Comparison of ENCODE assay signal across 28 mouse cellular contexts in the genomic region with DNA sequence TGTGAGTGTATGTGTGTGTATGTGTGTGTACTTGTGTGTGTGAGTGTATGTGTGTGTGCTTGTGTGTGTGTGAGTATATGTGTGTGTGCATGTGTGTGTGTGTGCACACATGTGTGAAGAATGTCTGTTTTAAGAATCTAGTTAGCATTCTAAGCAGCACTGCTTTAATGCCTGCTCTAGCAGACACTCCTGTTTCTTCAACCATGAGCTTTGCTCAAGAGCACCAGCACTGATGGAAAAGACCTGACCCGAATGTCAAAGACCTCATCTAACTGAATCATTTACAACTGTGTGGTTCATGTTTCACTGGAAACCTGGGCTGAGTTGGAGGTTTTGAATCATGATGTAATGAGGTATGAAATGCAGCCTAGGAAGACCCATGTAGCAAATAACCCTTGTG.
DNase-seq lines count a peak whose midpoint lies in the region; ATAC-seq and TF ChIP-seq lines count a peak whose summit lies in the region.
"Had no signal": no experiment of that assay in that cellular context is flagged by ENCODE, and none has a peak within 500 bp of the region (broad histone marks: within the 10 kb centered on the region; RNA-seq: fewer than 3 reads in every experiment).

No protein-coding gene starts in this region.

- WGBS in forebrain, embryonic 11.5 days: 75% methylated on average over 1 of the region's 1 CpGs
- WGBS in forebrain, embryonic 15.5 days: 68% methylated on average over 1 of the region's 1 CpGs
- WGBS in kidney, adult 2 months: 28% methylated on average over 1 of the region's 1 CpGs
- WGBS in kidney, embryonic 15.5 days: 68% methylated on average over 1 of the region's 1 CpGs
- WGBS in midbrain, embryonic 14.5 days: 78% methylated on average over 1 of the region's 1 CpGs
- WGBS in midbrain, embryonic 13.5 days: 76% methylated on average over 1 of the region's 1 CpGs

- H3K27me3 ChIP-seq in forebrain, embryonic 11.5 days (ENCODE audit: control insufficient read depth, insufficient read depth, low read length): no peaks in the 10 kb centered on the region
- H3K27me3 ChIP-seq in forebrain, embryonic 15.5 days: no peaks in the 10 kb centered on the region
- H3K27me3 ChIP-seq in kidney, adult 2 months (replicated peaks; ENCODE audit: control insufficient read depth, insufficient read depth, low read length): no peaks in the 10 kb centered on the region
- no peaks in the 10 kb centered on the region for H3K27me3 ChIP-seq in kidney, embryonic 15.5 days
- no peaks in the 10 kb centered on the region for H3K27me3 ChIP-seq in midbrain, embryonic 14.5 days (ENCODE audit: control insufficient read depth, insufficient read depth, low read length)
- H3K27me3 ChIP-seq in midbrain, embryonic 13.5 days: no peaks in the 10 kb centered on the region
- H3K27me3 ChIP-seq: CH12.LX; embryonic facial prominence, embryonic 12.5 days; heart, embryonic 13.5 days; hindbrain, embryonic 15.5 days; limb, embryonic 15.5 days; liver, embryonic 13.5 days had no signal

- H3K4me2 ChIP-seq in forebrain, embryonic 11.5 days (ENCODE audit: low read depth, low read length, severe bottlenecking): no peak overlapping the region
- H3K4me2 ChIP-seq in forebrain, embryonic 15.5 days (replicated peaks): no peak overlapping the region
- H3K4me2 ChIP-seq in kidney, embryonic 15.5 days: no peak overlapping the region
- no peak overlapping the region for H3K4me2 ChIP-seq in midbrain, embryonic 14.5 days (ENCODE audit: low read length)
- no peak overlapping the region for H3K4me2 ChIP-seq in midbrain, embryonic 13.5 days (replicated peaks)
- H3K4me2 ChIP-seq: embryonic facial prominence, embryonic 12.5 days; heart, embryonic 13.5 days; hindbrain, embryonic 15.5 days; limb, embryonic 15.5 days; liver, embryonic 13.5 days had no signal

- peak; percentile 44; the same call in 1 of the 2 replicates for ATAC-seq in forebrain, embryonic 11.5 days (replicated peaks; ENCODE audit: low FRiP score)
- ATAC-seq in forebrain, embryonic 15.5 days (replicated peaks): no peak
- no peak for ATAC-seq in kidney, embryonic 15.5 days (replicated peaks; ENCODE audit: low FRiP score)
- no peak; the same call in 1 of the 2 replicates for ATAC-seq in midbrain, embryonic 14.5 days (ENCODE audit: low FRiP score, low TSS enrichment)
- no peak for ATAC-seq in midbrain, embryonic 13.5 days
- ATAC-seq in cerebellum, adult (ENCODE audit: insufficient number of reproducible peaks, low FRiP score, low TSS enrichment): no peak
- ATAC-seq: lung, postnatal 0 days had no signal

- TF ChIP-seq POLR2A in kidney, adult 2 months (IDR thresholded peaks at IDR 0.05; ENCODE audit: low read depth, low read length): no peak

- no peak overlapping the region for H3K4me3 ChIP-seq in forebrain, embryonic 11.5 days (ENCODE audit: low read depth, low read length)
- H3K4me3 ChIP-seq in forebrain, embryonic 15.5 days: no peak overlapping the region
- no peak overlapping the region for H3K4me3 ChIP-seq in kidney, adult 2 months (ENCODE audit: insufficient read depth, low read depth, low read length)
- no peak overlapping the region for H3K4me3 ChIP-seq in kidney, embryonic 15.5 days (replicated peaks)
- no peak overlapping the region for H3K4me3 ChIP-seq in midbrain, embryonic 14.5 days (replicated peaks; ENCODE audit: low read depth, low read length)
- no peak overlapping the region for H3K4me3 ChIP-seq in midbrain, embryonic 13.5 days (replicated peaks)
- H3K4me3 ChIP-seq: embryonic facial prominence, embryonic 12.5 days; heart, adult 2 months; heart, embryonic 13.5 days; hindbrain, embryonic 15.5 days; layer of hippocampus, adult 2 months; limb, embryonic 15.5 days; liver, embryonic 13.5 days had no signal

- H3K9ac ChIP-seq in forebrain, embryonic 11.5 days (ENCODE audit: low read length): no peak overlapping the region
- H3K9ac ChIP-seq in forebrain, embryonic 15.5 days (replicated peaks): no peak overlapping the region
- no peak overlapping the region for H3K9ac ChIP-seq in kidney, embryonic 15.5 days
- H3K9ac ChIP-seq in midbrain, embryonic 14.5 days (replicated peaks; ENCODE audit: low read length): no peak overlapping the region
- no peak overlapping the region for H3K9ac ChIP-seq in midbrain, embryonic 13.5 days (replicated peaks)
- H3K9ac ChIP-seq: embryonic facial prominence, embryonic 12.5 days; heart, embryonic 13.5 days; hindbrain, embryonic 15.5 days; limb, embryonic 15.5 days; liver, embryonic 13.5 days had no signal

- TF ChIP-seq CTCF in kidney, adult 2 months (conservative IDR thresholded peaks at IDR 0.05; ENCODE audit: insufficient read depth, insufficient read length, low read depth, low read length): no peak

- no peaks in the 10 kb centered on the region for H3K4me1 ChIP-seq in forebrain, embryonic 11.5 days (replicated peaks; ENCODE audit: control insufficient read depth, insufficient read depth, low read length)
- peaks cover 4% of the 10 kb centered on the region; the same call in 1 of the 2 replicates for H3K4me1 ChIP-seq in forebrain, embryonic 15.5 days
- no peaks in the 10 kb centered on the region; the same call in 1 of the 2 replicates for H3K4me1 ChIP-seq in kidney, adult 2 months (ENCODE audit: control insufficient read depth, insufficient read depth, low read length)
- H3K4me1 ChIP-seq in kidney, embryonic 15.5 days: no peaks in the 10 kb centered on the region
- H3K4me1 ChIP-seq in midbrain, embryonic 14.5 days (ENCODE audit: control insufficient read depth, insufficient read depth, low read length): no peaks in the 10 kb centered on the region
- peaks cover 3% of the 10 kb centered on the region; the same call in 1 of the 2 replicates for H3K4me1 ChIP-seq in midbrain, embryonic 13.5 days (replicated peaks)
- H3K4me1 ChIP-seq: embryonic facial prominence, embryonic 12.5 days; heart, embryonic 13.5 days; limb, embryonic 15.5 days; liver, embryonic 13.5 days had no signal

- no peaks in the 10 kb centered on the region for H3K36me3 ChIP-seq in forebrain, embryonic 11.5 days (ENCODE audit: control insufficient read depth, insufficient read depth, low read length)
- no peaks in the 10 kb centered on the region for H3K36me3 ChIP-seq in forebrain, embryonic 15.5 days
- no peaks in the 10 kb centered on the region for H3K36me3 ChIP-seq in kidney, adult 2 months (ENCODE audit: control insufficient read depth, insufficient read depth, low read length)
- H3K36me3 ChIP-seq in kidney, embryonic 15.5 days: no peaks in the 10 kb centered on the region
- no peaks in the 10 kb centered on the region for H3K36me3 ChIP-seq in midbrain, embryonic 14.5 days (ENCODE audit: control insufficient read depth, insufficient read depth, low read length)
- H3K36me3 ChIP-seq in midbrain, embryonic 13.5 days: no peaks in the 10 kb centered on the region
- H3K36me3 ChIP-seq: embryonic facial prominence, embryonic 12.5 days; heart, embryonic 13.5 days; hindbrain, embryonic 15.5 days; limb, embryonic 15.5 days; liver, embryonic 13.5 days had no signal

- no peak overlapping the region for H3K27ac ChIP-seq in forebrain, embryonic 11.5 days (ENCODE audit: low read depth, low read length)
- H3K27ac ChIP-seq in forebrain, embryonic 15.5 days (replicated peaks): no peak overlapping the region
- no peak overlapping the region for H3K27ac ChIP-seq in kidney, adult 2 months (ENCODE audit: insufficient read depth, low read depth, low read length)
- no peak overlapping the region for H3K27ac ChIP-seq in kidney, embryonic 15.5 days
- H3K27ac ChIP-seq in midbrain, embryonic 14.5 days (replicated peaks; ENCODE audit: low read depth, low read length): no peak overlapping the region
- no peak overlapping the region for H3K27ac ChIP-seq in midbrain, embryonic 13.5 days
- H3K27ac ChIP-seq: embryonic facial prominence, embryonic 12.5 days; heart, adult 2 months; heart, embryonic 13.5 days; hindbrain, embryonic 15.5 days; layer of hippocampus, adult 2 months; limb, embryonic 15.5 days; liver, embryonic 13.5 days had no signal

- no peaks in the 10 kb centered on the region for H3K9me3 ChIP-seq in forebrain, embryonic 11.5 days (ENCODE audit: control insufficient read depth, low read length)
- H3K9me3 ChIP-seq in forebrain, embryonic 15.5 days: no peaks in the 10 kb centered on the region
- H3K9me3 ChIP-seq in kidney, embryonic 15.5 days (replicated peaks): no peaks in the 10 kb centered on the region
- no peaks in the 10 kb centered on the region for H3K9me3 ChIP-seq in midbrain, embryonic 14.5 days (ENCODE audit: control insufficient read depth, low read length)
- no peaks in the 10 kb centered on the region for H3K9me3 ChIP-seq in midbrain, embryonic 13.5 days
- H3K9me3 ChIP-seq: embryonic facial prominence, embryonic 12.5 days; heart, embryonic 13.5 days; hindbrain, embryonic 15.5 days; limb, embryonic 15.5 days; liver, embryonic 13.5 days had no signal

- DNase-seq in forebrain, embryonic 11.5 days (ENCODE audit: low spot score): no peak
- DNase-seq in kidney, adult 2 months: peak; percentile 23
- peak; percentile 20 for DNase-seq in midbrain, embryonic 14.5 days
- no peak for DNase-seq in cerebellum, postnatal 25 days
- DNase-seq: adrenal gland, adult 8-10 months; cerebellum, adult 11 months; cerebellum, adult 9-10 months; embryo, embryonic 11 days; heart, adult 2 months; heart, postnatal 10 days; kidney, adult 8-10 months; kidney, postnatal 36 days; liver, embryonic 13.5 days; lung, adult 18-20 months; lung, postnatal 4 days; thymus, adult 2 months; thymus, postnatal 36 days had no signal

Comparison
In these comparisons a context has a peak if more than half of its experiments do, and no peak if none do; other contexts are left out.
1. DNase-seq: peak in kidney, adult 2 months (single experiment) and midbrain, embryonic 14.5 days (single experiment); none in forebrain, embryonic 11.5 days (single experiment) and cerebellum, postnatal 25 days (0 of 2).